Mouse (Mus musculus) ovary, adult 18-20 months (tissue): ENCODE results near the gene Ghrl.
A peak's percentile ranks its signal among the peaks of the same experiment; 100 is the strongest.
"Not testable (repeated sequence)": the region's sequence is repeated elsewhere in the genome, so short reads cannot be mapped to it uniquely, and the experiment has no call there.

Experiments used
- DNase-seq: peaks from one replicate; pipeline ENCODE4 v3.0.0; 2022; ENCODE audit warnings: low spot score, mixed read lengths

Gene Ghrl

GRCm38 (mm10) chr6:113719878-113720277, at the start of gene Ghrl:
TSS of gene Ghrl (minus strand) at chr6:113719880.
- DNase-seq: no peak

GRCm38 (mm10) chr6:113768804-113769203, 49.1 kb upstream of the Ghrl start:
- DNase-seq: no peak

GRCm38 (mm10) chr6:113761644-113762043, 42.0 kb upstream of the Ghrl start:
- no peak for DNase-seq

GRCm38 (mm10) chr6:113749119-113749685, 29.5 kb upstream of the Ghrl start:
- DNase-seq: no peak

- no peak for DNase-seq
These were observed 28.7 kb upstream of the Ghrl start for GRCm38 (mm10) chr6:113748351-113748750.

GRCm38 (mm10) chr6:113747284-113747683, 27.6 kb upstream of the Ghrl start:
- DNase-seq: no peak

GRCm38 (mm10) chr6:113745117-113745516, 25.4 kb upstream of the Ghrl start:
- no peak for DNase-seq

GRCm38 (mm10) chr6:113743111-113743510, 23.4 kb upstream of the Ghrl start:
- DNase-seq: no peak

GRCm38 (mm10) chr6:113742321-113742720, 22.6 kb upstream of the Ghrl start:
- DNase-seq: no peak

GRCm38 (mm10) chr6:113741425-113741824, 21.7 kb upstream of the Ghrl start:
- no peak for DNase-seq

- DNase-seq: peak; percentile 69
These were observed 20.8 kb upstream of the Ghrl start, which contains the start of gene Sec13 for GRCm38 (mm10) chr6:113740236-113741217. TSS of gene Sec13 (minus strand) at chr6:113740743.

GRCm38 (mm10) chr6:113737318-113738046, 17.8 kb upstream of the Ghrl start:
- DNase-seq: no peak

- DNase-seq: no peak
These were observed 11.6 kb upstream of the Ghrl start for GRCm38 (mm10) chr6:113731296-113731695.

- no peak for DNase-seq
These were observed 8.5 kb upstream of the Ghrl start for GRCm38 (mm10) chr6:113728181-113728580.

GRCm38 (mm10) chr6:113721061-113721460, 1.4 kb upstream of the Ghrl start:
- no peak for DNase-seq

GRCm38 (mm10) chr6:113717541-113717940, 2.1 kb downstream of the Ghrl start:
- DNase-seq: no peak

- DNase-seq: no peak
These were observed 4.9 kb downstream of the Ghrl start for GRCm38 (mm10) chr6:113714797-113715196.

- DNase-seq: no peak
These were observed 5.4 kb downstream of the Ghrl start for GRCm38 (mm10) chr6:113714276-113714675.

GRCm38 (mm10) chr6:113713389-113713788, 6.3 kb downstream of the Ghrl start:
- not testable (repeated sequence) for DNase-seq

- DNase-seq: no peak
These were observed 7.0 kb downstream of the Ghrl start for GRCm38 (mm10) chr6:113712718-113713117.

GRCm38 (mm10) chr6:113697222-113698205, 22.2 kb downstream of the Ghrl start:
- no peak for DNase-seq
